Mouse (Mus musculus) frontal cortex, adult (tissue): ENCODE data around the gene Gm10340.
"Not testable (repeated sequence)": the region's sequence is repeated elsewhere in the genome, so short reads cannot be mapped to it uniquely, and the experiment has no call there.

Experiments
- ATAC-seq: cut with Nextera tagmentation; 2 replicates; pipeline ENCODE4 v1.9.2; 2017; ENCODE audit warnings: mild to moderate bottlenecking, moderate library complexity, mixed read lengths; ENCODE audit not compliant: low TSS enrichment

The Gm10340 gene

DNA sequence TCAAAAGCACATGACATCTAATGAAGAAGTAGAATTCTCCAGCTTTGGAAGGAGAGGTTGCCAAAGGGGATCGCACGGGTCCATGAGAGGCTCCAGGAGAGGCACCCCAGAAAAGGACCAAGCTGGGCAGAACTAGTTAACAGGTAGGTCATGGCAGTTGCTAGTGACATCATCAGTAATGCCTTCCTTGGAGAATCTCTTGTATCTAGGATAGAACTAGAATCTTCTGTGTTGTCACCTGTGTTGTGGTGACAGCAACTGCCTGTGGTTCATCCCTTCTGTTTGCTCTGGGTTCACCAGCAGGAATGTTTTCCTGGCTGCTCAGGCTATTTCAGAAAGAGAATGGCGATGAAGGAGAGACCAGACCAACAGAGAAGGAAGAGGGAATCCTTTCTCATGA, at the start of gene Gm10340:
Gene Gm10340, plus strand, starts transcription at position 301 of the 400 bp plus-strand sequence.
- not testable (repeated sequence) for ATAC-seq

- ATAC-seq: not testable (repeated sequence)
Observed at GRCm38 (mm10) chr14:3116051-3116450, 17.7 kb upstream of the Gm10340 start.

DNA sequence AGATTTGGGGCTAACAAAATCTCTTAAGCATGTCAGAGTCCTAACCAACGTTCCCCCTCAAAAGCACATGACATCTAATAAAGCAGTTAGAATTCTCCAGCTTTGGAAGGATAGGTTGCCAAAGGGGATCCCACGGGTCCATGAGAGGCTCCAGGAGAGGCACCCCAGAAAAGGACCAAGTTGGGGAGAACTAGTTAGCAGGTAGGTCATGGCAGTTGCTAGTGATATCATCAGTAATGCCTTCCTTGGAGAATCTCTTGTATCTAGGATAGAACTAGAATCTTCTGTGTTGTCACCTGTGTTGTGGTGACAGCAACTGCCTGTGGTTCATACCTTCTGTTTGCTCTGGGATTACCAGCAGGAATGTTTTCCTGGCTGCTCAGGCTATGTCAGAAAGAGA, 54.2 kb downstream of the Gm10340 start, which contains the start of gene Gm5795:
Gene Gm5795, plus strand, starts transcription at position 301 of the 400 bp plus-strand sequence.
- not testable (repeated sequence) for ATAC-seq
